ENCODE assay signal across 8 mouse cellular contexts in genomic region chr1:156521796-156522517, GRCm38 (mm10). TPM values are rescaled to one million over a fixed set of nuclear protein-coding genes. Genes with fewer than 3 reads are reported as not detected.
DNase-seq lines count a peak whose midpoint lies in the region; ATAC-seq lines count a peak whose summit lies in the region.

No protein-coding gene starts in this region.

- no peaks in the 10 kb centered on the region for H3K36me3 ChIP-seq in hindbrain, embryonic 13.5 days
- no peaks in the 10 kb centered on the region for H3K36me3 ChIP-seq in liver, embryonic 15.5 days (replicated peaks)
- no peaks in the 10 kb centered on the region for H3K36me3 ChIP-seq in stomach, embryonic 15.5 days

- ATAC-seq in monocyte, adult 5-6 weeks (replicated peaks; ENCODE audit: insufficient number of reproducible peaks, low FRiP score, low TSS enrichment, poor library complexity, severe bottlenecking) = no peak
- no peak for ATAC-seq in hindbrain, embryonic 13.5 days (ENCODE audit: low FRiP score)
- ATAC-seq in liver, embryonic 15.5 days (ENCODE audit: insufficient read depth) = no peak
- no peak; the same call in 1 of the 2 replicates for ATAC-seq in stomach, embryonic 15.5 days (ENCODE audit: insufficient read depth, low FRiP score, low read depth)

- H3K27ac ChIP-seq in hindbrain, embryonic 13.5 days = no peak overlapping the region
- no peak overlapping the region for H3K27ac ChIP-seq in liver, embryonic 15.5 days (replicated peaks)
- no peak overlapping the region; the same call in 1 of the 2 replicates for H3K27ac ChIP-seq in stomach, embryonic 15.5 days

- 43% methylated on average over 15 of the region's 15 CpGs for WGBS in hindbrain, embryonic 13.5 days
- WGBS in liver, embryonic 15.5 days (ENCODE audit: insufficient replicate concordance) = 55% methylated on average over 15 of the region's 15 CpGs
- WGBS in stomach, embryonic 15.5 days = 55% methylated on average over 15 of the region's 15 CpGs

- no peaks in the 10 kb centered on the region for H3K9me3 ChIP-seq in hindbrain, embryonic 13.5 days
- no peaks in the 10 kb centered on the region for H3K9me3 ChIP-seq in liver, embryonic 15.5 days (replicated peaks)
- no peaks in the 10 kb centered on the region for H3K9me3 ChIP-seq in stomach, embryonic 15.5 days

- H3K4me1 ChIP-seq in hindbrain, embryonic 13.5 days (replicated peaks) = no peaks in the 10 kb centered on the region
- H3K4me1 ChIP-seq in liver, embryonic 15.5 days (replicated peaks) = peaks cover 5% of the 10 kb centered on the region; the same call in 1 of the 2 replicates
- H3K4me1 ChIP-seq in stomach, embryonic 15.5 days = no peaks in the 10 kb centered on the region

- intact Hi-C loops in left cerebral cortex, postnatal 25 days (cut with DNase I) = no loop called here

- no peak overlapping the region for H3K4me3 ChIP-seq in hindbrain, embryonic 13.5 days
- H3K4me3 ChIP-seq in liver, embryonic 15.5 days (replicated peaks) = no peak overlapping the region
- no peak overlapping the region for H3K4me3 ChIP-seq in stomach, embryonic 15.5 days (replicated peaks)

- peak; percentile 3 to 9 for DNase-seq in monocyte, adult 2 months (ENCODE audit: low read depth in 1 of 2, low spot score in 2 of 2)
- DNase-seq in right cerebral cortex, postnatal 36 days (ENCODE audit: low spot score in 2 of 2) = no peak
- no peak for DNase-seq in frontal cortex, postnatal 10 days (ENCODE audit: low spot score in 2 of 2)
- no peak for DNase-seq in left cerebral cortex, postnatal 25 days (ENCODE audit: low spot score in 2 of 2)

- H3K4me2 ChIP-seq in hindbrain, embryonic 13.5 days = peak overlapping the region; percentile 22; the same call in 1 of the 2 replicates
- peak overlapping the region; percentile 18; the same call in 1 of the 2 replicates for H3K4me2 ChIP-seq in liver, embryonic 15.5 days
- peak overlapping the region; percentile 34 for H3K4me2 ChIP-seq in stomach, embryonic 15.5 days

- H3K27me3 ChIP-seq in hindbrain, embryonic 13.5 days = no peaks in the 10 kb centered on the region
- no peaks in the 10 kb centered on the region for H3K27me3 ChIP-seq in liver, embryonic 15.5 days
- H3K27me3 ChIP-seq in stomach, embryonic 15.5 days (replicated peaks) = no peaks in the 10 kb centered on the region

- no peak overlapping the region for H3K9ac ChIP-seq in hindbrain, embryonic 13.5 days
- no peak overlapping the region for H3K9ac ChIP-seq in liver, embryonic 15.5 days
- no peak overlapping the region for H3K9ac ChIP-seq in stomach, embryonic 15.5 days

RNA-seq across cellular contexts. Expression of gene Gm10031, which starts 1.9 kb away (rescaled TPM):
- 6.0 to 10.7 TPM (median 9.9 TPM) in 3 replicates for total RNA-seq in monocyte, adult 5-6 weeks (2017)
- polyA plus RNA-seq in hindbrain, embryonic 13.5 days (2015; fragmentation: Nextera tagmentation; extraction: Ambion mirVana) = 0.52 and 0.79 TPM in 2 replicates
- polyA plus RNA-seq in liver, embryonic 15.5 days (2015; fragmentation: Nextera tagmentation; extraction: Ambion mirVana) = 0.06 and 0.17 TPM in 2 replicates
- polyA plus RNA-seq in stomach, embryonic 15.5 days (2015; fragmentation: Nextera tagmentation; extraction: Ambion mirVana) = 0.35 and 1.8 TPM in 2 replicates
- total RNA-seq in left cerebral cortex, postnatal 25 days (2021) = 10 to 100 TPM; 46.8 to 46.9 TPM

RNA-seq across cellular contexts. Expression of gene Abl2, which starts 36.6 kb away (rescaled TPM):
- 17.1 to 22.4 TPM (median 18.6 TPM) in 3 replicates for total RNA-seq in monocyte, adult 5-6 weeks (2017)
- polyA plus RNA-seq in hindbrain, embryonic 13.5 days (2015; fragmentation: Nextera tagmentation; extraction: Ambion mirVana) = 5.8 and 6.7 TPM in 2 replicates
- 0.90 and 0.94 TPM in 2 replicates for polyA plus RNA-seq in liver, embryonic 15.5 days (2015; fragmentation: Nextera tagmentation; extraction: Ambion mirVana)
- polyA plus RNA-seq in stomach, embryonic 15.5 days (2015; fragmentation: Nextera tagmentation; extraction: Ambion mirVana) = 3.0 and 3.4 TPM in 2 replicates
- total RNA-seq in left cerebral cortex, postnatal 25 days (2021) = 10 to 100 TPM; 58.9 to 67.1 TPM

RNA-seq across cellular contexts. Expression of gene Soat1, which starts 47.8 kb away (rescaled TPM):
- 125 to 142 TPM (median 127 TPM) in 3 replicates for total RNA-seq in monocyte, adult 5-6 weeks (2017)
- polyA plus RNA-seq in hindbrain, embryonic 13.5 days (2015; fragmentation: Nextera tagmentation; extraction: Ambion mirVana) = 12.3 and 12.6 TPM in 2 replicates
- polyA plus RNA-seq in liver, embryonic 15.5 days (2015; fragmentation: Nextera tagmentation; extraction: Ambion mirVana) = 20.5 and 22.3 TPM in 2 replicates
- polyA plus RNA-seq in stomach, embryonic 15.5 days (2015; fragmentation: Nextera tagmentation; extraction: Ambion mirVana) = 51.5 and 52.8 TPM in 2 replicates
- 10 to 100 TPM; 42.1 to 49.8 TPM for total RNA-seq in left cerebral cortex, postnatal 25 days (2021)

Comparison
In these comparisons a context has a peak if more than half of its experiments do, and no peak if none do; other contexts are left out.
1. DNase-seq: peak in monocyte, adult 2 months (2 of 2); none in right cerebral cortex, postnatal 36 days (0 of 2), frontal cortex, postnatal 10 days (0 of 2) and left cerebral cortex, postnatal 25 days (0 of 2).
2. Peak in every context shown above with its lines, with median percentiles within 50 percentile points of each other: H3K4me2 ChIP-seq.